Mouse (Mus musculus) thymus, postnatal 10 days (tissue): ENCODE results near the gene Paxx.
A peak's percentile ranks its signal among the peaks of the same experiment; 100 is the strongest.

ENCODE experiments used
- DNase-seq, 2 experiments: peaks; one replicate each; pipeline ENCODE4 v3.0.0; 2021; ENCODE audit warnings: low spot score in 2 of 2

The Paxx gene

DNA sequence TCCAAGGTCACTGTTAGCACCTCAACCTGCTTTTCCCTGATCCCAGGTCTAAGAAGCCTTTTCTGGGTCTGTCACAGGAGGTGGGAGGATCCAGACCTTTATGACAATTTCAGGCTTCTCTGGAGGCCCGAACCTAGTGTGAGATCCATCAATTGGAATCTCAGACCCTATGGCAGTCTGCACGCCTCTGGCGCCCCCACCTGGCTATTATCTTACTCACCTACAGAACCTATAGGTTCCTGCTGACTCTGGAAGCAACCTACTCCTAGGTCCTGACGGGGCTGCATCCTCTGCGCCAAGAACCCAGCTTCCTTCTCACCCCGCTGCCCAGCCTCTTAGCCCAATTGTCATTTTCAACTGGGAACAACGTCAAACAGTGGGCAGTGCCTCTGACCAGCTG, 22.1 kb upstream of the Paxx start:
- DNase-seq = peak; percentile 42 to 70

DNA sequence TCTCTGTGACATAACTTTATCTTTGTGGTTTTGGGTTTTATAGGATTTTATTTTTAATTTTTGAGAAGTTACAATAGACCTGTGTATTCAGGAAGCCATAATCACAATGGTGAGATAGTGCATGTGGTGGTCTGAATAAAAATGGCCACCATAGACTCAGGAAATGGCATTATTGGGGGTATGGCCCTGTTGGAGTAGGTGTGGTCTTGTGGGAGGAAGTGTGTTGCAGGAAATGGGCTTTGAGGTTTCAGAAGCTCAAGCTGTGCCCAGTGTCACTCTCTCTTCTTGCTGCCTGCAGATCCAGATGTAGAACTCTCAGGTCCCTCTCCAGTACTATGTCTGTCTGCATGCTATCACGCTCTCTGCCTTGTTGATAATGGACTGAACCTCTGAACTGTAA, 19.6 kb upstream of the Paxx start:
- no peak for DNase-seq

DNA sequence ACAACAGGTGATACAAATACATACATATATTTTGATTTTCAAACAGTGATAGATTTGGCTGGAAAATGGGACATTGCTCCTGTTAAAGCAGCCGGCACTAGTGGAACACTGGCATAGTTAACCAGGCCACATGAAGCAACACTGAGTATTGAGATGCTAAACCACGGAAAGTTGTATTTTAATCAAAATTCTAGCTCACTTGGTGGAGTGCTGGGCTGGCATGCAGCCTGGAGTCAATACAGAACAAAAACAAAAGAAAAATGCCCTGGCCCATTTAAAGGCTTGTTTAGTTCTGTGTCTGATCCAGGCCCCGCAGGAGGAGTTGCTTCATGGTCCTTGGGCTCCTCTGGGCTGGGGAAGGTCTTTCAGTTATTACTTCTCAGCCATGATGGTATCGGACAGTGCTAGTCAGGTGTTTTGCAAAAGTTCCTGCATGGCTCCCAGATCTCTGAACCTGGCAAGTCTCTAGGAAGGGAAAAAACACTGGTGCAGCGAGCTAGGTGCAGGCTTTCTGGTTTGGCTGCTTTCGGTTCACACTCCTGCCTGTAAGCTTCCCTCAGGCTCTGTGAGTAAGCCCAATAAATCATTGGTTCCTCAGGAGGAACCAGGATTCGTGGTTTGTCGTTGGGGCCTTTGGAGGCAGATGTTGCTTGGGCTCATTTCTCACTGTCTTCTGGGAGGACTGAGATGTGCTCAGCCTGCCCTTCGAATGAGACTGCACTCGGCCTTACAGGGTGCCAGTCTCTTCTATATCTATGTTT, 18.8 kb upstream of the Paxx start:
- no peak for DNase-seq

DNA sequence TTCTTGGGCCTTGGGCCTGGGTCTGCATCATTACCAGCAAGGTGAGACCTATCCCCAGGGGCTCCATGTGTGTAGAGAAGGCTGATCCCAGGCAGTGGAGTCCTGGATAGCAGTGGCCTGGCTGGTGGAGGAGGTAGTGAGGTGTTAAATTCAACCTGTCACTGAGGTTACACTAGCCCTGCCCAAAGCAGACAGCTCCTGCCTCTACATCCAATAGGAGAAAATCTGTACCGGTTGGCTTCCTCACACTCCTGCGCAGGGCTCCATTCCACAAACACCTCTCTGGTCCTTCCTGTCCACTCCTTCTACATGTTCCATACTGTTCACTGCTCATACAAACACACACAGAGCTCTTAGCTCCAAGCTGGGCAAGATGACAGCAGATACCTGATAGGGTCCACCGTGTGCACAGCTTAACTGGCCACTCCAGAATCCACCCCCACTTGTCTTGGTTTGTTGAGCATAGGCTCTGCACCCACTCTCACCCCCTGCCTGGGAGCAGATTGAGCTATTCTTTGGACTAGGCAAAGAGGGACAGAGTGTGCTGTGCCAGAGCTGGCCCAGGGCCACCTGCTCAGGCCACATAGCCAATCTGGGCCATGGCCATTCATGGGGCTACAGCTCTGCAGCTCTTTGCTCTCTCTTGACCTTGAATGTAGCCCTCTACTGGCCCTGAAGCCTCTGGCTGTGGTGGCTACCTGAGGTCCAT, 17.2 kb upstream of the Paxx start:
- no peak for DNase-seq

DNA sequence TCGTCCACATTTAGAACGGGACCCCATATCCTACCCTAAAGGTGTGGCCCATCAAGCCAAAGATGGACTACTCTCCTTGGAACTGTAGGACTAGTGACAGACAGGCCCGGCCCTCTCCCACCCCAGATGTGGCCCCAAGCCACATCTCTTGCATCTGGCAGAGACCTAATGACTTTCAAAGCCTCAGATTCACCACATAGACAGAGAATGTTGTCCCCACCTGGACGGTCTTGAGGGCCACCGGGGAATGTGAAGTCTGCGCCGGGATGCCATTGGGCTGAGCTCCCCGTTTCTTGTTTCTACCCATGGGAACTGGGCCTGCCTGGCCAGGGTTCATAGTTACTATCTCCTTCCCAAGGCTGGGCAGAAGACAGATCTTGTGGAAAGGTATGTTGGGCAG, 16.6 kb upstream of the Paxx start:
- no peak for DNase-seq

DNA sequence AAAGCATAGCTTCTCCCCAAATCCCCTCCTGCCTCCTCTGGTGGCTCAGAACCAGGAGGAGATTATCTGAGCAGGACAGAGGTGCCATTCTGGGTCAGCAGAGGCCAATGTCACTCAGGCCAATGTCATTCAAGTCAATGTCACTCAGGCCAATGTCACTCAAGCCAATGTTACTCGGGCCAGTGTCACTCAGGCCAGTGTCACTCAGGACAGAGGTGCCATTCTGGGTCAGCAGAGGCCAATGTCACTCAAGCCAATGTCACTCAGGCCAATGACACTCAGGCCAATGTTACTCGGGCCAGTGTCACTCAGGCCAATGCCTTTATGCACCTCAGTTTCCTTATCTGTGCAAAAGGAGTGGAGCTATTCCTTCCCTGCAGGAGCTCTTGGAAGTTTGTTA, 11.7 kb upstream of the Paxx start:
- no peak for DNase-seq

DNA sequence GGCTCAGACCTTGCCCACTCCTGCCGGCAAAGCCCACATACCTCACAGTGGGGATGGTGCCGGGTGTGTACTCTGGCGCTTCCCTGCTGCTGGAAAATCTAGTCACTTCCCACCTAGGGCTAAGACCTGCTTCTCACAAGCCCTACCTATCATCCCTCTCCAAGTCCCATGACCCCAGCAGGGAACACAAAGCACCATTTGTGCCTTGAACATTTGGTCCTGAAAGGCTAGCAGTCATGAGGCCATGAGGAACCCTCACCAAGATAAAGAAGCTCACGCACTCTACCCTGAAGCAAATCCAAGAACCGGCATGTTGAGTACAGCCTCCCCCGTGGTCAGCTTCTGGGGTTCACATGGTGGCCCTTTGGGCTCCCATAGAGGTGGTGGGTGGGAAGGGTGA, 9.1 kb upstream of the Paxx start, which contains the start of gene Ptgds:
Gene Ptgds, minus strand, starts transcription at position 78 of the 400 bp plus-strand sequence.
- no peak for DNase-seq

DNA sequence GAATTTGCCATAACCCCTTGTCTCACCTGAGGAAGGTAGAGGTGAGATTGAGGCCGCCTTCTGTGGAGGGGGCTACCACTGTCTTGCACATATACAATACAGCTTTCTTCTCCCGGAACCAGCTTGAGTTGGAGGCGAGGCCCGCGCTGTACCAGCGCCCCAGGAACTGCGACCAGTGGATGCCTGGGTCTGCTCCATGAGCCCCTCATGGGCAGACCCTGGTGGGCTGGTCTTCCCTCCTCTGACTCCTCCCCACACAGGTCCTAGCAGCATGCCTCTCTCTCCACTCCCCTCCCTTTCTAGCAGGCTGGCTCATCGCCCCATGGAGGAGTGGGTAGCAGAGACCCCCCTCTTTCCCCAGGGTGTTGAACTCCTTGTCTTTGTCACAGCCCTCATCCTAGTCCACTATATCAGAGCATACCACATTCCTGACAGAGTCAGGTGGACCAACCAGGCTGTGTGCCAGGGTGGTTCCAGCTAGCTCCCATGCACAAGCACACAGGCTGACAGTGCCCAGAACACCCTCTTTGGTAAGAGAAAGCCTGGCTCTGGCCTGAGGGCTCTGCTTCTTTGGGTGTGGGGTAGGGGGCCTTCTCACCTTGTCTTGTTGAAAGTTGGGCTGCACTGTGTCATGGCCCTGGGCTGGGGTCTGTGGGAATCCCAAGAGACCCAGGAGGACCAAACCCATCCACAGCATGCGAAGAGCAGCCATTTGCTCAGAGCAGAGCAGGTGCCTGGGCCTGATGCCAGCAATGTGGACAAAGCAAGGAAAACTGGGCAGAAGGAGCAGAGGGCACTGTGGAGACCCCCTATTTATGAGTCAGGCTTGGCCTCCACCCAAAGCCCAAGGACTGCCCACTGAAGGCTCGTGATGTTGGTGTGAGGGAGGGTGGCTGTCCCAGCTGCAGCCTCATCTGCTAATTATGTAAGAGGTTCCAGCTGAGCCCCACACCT, 8.3 kb upstream of the Paxx start:
- no peak for DNase-seq

DNA sequence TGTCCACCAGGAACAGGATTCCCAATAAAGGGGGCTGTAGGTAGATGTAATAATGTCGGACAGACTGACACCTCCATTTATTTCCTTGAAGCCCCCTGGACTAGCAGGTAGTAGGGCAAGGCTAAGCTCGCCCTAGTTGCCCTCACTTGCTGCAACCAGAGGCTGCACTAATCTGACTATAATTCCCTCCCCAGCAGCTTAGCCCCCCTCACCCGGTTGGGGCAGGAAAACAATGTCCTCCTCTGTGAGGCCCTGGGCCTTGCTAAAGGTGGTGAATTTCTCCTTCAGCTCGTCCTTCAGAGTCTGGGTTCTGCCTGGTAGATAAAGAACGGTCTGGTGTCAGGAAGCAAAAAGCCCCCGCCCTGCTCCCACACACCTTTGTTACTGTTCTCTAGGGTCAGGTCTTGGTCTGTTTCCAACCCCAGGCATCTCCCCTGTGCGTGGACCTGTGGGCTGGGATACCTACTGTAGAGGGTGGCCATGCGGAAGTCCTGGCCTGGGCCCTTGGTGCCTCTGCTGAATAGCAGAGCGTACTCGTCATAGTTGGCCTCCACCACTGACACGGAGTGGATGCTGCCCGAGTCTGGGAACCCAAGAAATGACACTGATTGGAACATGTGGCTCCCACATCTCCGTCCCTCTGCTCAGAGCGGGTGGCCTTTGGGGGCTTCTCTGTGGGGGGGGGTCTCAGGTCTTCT, 6.9 kb upstream of the Paxx start:
- DNase-seq = no peak

DNA sequence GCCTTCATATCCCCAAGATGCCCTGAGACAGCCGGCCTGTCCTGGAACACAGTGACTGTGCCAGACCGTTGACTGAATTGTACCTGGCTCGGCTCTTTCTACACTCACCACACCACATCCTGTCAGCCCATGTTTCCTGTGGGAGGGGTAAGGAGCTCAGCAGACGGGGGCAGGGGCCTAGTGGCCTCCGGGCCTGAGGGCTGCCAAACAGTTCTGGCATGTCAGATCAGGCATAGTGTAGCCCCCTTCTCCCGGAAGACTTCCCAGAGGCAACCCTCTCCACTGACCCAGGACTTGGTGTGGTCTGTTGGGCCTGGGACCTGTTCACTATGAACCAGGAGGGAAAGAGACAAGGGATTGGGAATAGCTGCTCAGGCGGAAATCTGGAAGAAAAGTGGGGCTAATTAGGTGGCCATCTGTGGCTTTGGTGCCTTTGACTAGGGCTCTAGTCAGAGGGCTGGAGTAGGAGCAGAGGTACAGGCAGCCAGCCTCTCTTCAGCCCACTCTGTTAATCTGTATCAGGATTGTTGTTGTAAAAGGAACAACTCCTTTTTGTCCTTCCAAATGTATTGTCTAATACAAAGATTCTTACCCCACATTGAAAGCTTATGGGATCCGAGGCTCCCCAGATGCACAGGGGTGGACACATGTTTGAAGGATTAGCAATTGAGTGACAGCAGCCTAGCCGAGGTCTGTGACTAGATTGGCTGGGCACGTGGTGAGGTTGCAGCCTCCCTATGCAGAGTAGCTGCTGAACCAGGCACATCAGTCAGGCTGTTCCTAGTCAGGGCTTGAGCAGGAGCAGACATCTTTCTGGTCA, 5.1 kb upstream of the Paxx start:
- DNase-seq = peak; percentile 74 to 83

DNA sequence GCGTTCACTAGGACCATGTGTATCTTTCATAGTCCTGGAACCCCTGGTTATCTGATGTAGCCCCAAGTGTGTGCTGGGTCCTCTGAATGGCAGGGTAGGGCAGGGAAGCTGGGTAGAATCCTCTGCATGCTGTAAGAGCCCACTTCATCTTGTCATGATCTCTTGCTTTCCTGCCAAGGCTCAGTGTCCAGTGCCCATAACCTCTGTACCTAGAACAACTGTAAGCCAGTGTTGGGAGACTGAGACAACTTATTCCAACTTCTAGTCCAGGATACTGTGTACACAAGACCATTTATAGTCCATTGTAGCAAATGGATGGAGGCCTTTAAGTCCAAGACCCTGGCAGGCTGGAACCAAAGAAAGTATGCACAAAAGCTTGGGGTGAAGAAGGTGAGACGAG, 4.4 kb upstream of the Paxx start:
- DNase-seq = no peak

DNA sequence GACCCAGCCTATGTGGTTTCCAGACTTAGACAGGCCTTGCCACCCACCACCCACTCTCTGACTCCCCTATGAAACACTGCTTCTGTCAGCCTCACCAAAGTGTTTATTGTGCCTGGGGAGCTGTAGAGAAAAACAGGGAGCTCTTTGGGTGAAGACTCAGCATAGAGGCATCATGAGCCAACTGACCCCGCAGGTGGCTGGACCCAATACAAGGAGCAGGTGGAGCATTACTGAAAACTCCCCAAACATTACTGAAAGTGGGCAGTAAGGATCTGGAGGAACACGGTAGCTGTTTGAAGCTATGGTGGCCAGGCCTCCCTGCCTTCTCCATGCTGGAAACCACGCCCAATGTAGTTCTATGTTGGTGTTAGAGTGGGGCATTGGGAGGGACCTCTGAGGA, 2.7 kb upstream of the Paxx start:
- no peak for DNase-seq

DNA sequence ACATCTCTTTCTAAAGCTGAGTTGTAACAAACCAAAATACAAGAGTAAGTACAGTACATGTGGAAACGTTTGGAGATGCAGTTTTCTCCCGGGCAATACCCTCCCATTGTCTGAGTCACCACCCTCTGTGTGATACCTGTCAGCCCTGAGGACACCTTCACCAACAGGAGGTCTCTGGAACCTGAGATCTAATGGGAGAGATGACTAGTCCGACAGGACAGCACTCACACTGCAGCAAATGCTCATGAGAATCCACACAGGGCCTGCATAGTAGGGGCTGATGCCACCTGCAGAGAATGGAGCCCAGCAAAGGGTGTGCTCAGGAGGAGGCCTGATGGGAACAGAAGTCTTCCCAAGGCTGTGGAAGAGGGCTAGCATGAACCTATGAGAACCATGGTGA, 513 bp upstream of the Paxx start:
- DNase-seq = no peak

DNA sequence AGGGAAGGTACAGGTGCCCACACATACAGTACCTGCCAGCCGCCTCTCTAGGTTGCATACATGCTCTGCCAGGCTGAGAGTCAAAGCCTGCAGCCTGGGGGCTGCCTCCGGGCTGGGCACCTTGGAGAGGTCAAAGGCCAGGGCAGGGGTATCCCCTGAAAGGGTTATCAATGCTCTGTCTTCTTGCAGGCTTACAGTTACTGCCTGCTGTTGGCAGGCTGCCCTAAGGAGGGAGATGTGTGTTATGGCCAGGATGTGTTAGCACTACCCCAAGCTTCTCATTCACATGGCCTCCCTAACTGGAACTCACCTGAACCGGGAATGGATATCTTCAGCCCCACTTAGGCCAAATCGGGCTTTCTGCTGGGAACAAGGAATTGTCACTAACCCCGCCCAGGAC, 759 bp downstream of the Paxx start:
- no peak for DNase-seq

DNA sequence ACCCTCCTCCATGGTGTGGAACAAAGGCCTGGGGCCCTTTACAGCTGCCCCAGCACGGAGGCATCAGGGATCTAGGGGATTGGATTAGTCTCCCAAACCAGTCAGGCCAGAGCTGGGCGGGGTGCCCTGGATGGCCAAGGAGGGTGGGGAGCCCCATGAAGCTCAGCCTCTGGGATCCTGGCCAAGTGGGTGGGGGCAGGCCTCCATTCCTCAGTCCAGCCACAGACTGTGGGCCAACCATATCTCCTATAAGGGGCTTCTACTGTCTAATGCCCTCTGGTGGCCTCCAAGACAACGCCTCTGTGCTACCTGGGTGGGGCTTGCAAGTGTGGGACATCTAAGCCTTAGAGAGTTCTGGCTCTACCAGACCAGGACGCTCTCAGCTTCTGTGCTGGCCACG, 2.0 kb downstream of the Paxx start:
- no peak for DNase-seq

DNA sequence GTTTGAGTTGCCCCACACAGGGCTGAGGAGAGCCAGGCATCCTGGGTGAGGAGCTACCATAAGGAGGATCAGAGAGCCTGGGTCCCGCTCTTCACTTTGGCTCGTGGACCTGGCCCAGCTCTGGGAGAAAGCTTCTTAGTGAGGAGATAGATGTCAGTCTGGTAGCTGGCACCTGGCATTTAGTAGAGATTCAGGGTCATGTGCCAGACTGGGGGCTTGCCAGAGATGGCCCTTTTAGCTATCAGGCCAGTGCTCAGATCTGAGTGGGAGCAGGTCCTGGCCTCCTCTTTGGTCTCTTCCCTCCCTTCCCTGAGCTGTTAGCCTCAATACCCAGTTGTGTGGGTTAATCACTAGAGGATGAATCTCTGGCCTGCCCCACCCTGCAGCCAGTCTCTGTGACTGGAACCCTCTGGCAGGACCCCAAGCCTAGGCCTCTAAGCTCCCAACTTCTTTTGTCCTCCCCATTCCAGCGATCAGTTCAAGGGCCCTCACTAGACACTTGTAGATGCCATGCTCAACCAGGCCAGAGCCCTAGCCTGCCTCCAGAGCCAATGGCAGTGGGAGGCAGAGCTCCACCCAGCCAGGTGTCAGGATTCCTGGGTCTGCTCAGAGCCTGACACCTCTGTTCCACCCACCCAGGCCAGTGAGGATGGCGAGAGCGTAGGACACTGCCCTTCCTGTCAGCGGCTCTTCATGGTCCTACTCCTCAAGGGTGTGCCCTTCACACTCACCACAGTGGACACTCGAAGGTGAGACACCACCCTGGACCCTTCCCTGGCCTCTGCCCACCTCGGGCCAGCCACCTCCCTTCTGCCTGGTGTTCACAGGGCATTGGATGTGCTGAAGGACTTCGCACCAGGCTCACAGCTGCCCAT, 3.6 kb downstream of the Paxx start:
- no peak for DNase-seq

DNA sequence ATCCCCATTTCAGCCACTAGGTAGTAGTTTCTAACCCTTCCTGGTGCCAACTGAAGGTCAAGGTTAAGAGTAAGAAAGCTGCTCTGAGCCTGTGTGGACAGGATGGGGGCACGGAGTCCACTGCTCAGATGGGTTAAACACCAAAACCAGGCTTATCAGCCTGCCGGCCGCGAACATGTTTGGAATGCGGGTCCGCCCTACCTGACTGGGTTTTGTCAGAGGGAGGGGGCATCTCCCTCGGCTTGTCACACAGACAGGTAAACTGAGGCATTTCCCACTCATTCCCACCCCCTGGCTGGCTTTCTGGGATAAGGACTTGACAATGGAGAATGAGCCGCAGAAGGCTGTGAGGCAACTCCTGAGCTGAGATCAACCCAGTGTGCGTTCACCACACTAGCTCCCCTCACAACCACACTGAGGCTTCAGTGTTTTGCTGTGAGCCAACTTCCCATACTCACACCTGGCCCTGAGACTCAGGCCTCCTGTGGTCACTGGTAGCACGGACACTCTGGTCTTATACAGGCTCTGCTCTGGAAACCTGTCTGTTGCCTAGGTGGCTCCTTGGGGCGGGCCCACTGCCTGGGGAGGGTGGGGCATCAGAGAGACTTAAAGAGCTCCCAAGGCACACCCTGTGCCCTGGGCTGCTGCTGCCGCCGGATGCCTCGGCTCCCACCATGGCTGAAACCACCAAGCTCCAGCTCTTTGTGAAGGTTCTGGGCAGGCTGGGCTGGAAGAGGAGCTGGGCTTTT, 4.5 kb downstream of the Paxx start, which contains the start of gene Clic3:
Gene Clic3, plus strand, starts transcription at position 634 of the 749 bp plus-strand sequence.
- no peak for DNase-seq

DNA sequence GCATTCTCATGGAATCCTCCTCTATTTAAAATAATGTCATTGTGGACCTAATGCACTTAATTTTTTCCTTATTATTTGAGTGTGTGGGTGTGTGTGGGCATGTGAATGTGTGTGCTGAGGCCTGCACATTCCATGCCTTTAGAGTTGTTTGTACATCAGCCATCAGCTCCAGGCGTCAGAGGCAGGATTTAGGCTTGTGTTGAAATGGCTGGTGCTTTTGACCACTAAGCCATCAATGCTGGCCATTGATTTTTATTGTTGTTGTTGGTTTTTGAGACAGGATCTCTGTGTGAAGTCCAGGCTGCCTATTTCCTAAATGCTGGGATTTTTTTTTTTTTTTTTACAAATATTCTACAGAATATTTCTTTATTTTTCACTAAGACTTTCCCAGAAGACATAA, 7.9 kb downstream of the Paxx start:
- DNase-seq = no peak
